Mouse (Mus musculus): Measurements from ENCODE around the gene Ppp1r32. TPM values are rescaled to one million over a fixed set of nuclear protein-coding genes. Genes with fewer than 3 reads are reported as not detected.

The Ppp1r32 gene
- polyA plus RNA-seq, 1 experiment from 2014 or later, result 0.27 TPM

GRCm38 (mm10) chr19:10497512-10498160 is 14.9 kb upstream of the Ppp1r32 start:
- Histone ChIP-seq H3K27me3 (no peaks in the 10 kb centered on the region), H3K9ac (no peak overlapping the region), H3K27ac (no peak overlapping the region), H3K4me3 (no peak overlapping the region), H3K9me3 (no peaks in the 10 kb centered on the region), H3K36me3 (peaks cover 42% of the 10 kb centered on the region), H3K4me2 (no peak overlapping the region), H3K4me1 (peaks cover 3% of the 10 kb centered on the region; the same call in 1 of the 2 replicates)
- 45% methylated on average over 8 of the region's 8 CpGs for WGBS
- no peak for ATAC-seq (ENCODE audit: insufficient number of reproducible peaks, insufficient read depth, low FRiP score, low TSS enrichment, low read depth)

GRCm38 (mm10) chr19:10496976-10497375 is 14.2 kb upstream of the Ppp1r32 start:
- Histone ChIP-seq H3K27me3 (no peaks in the 10 kb centered on the region), H3K4me2 (no peak overlapping the region), H3K36me3 (peaks cover 36% of the 10 kb centered on the region), H3K9ac (no peak overlapping the region), H3K4me3 (no peak overlapping the region), H3K4me1 (peaks cover 3% of the 10 kb centered on the region; the same call in 1 of the 2 replicates), H3K9me3 (no peaks in the 10 kb centered on the region), H3K27ac (no peak overlapping the region)
- 52% methylated on average over 2 of the region's 2 CpGs for WGBS
- ATAC-seq (ENCODE audit: insufficient number of reproducible peaks, insufficient read depth, low FRiP score, low TSS enrichment, low read depth), result no peak

GRCm38 (mm10) chr19:10495670-10496069 is 12.9 kb upstream of the Ppp1r32 start:
- peaks cover 23% of the 10 kb centered on the region for H3K36me3 ChIP-seq
- H3K9me3 ChIP-seq, result no peaks in the 10 kb centered on the region
- no peak overlapping the region for H3K4me3 ChIP-seq
- no peak for ATAC-seq (ENCODE audit: insufficient number of reproducible peaks, insufficient read depth, low FRiP score, low TSS enrichment, low read depth)
- no peak overlapping the region for H3K4me2 ChIP-seq
- H3K9ac ChIP-seq, result no peak overlapping the region
- no peaks in the 10 kb centered on the region for H3K27me3 ChIP-seq
- peaks cover 3% of the 10 kb centered on the region; the same call in 1 of the 2 replicates for H3K4me1 ChIP-seq
- 89% methylated on average over 1 of the region's 1 CpGs for WGBS
- no peak overlapping the region for H3K27ac ChIP-seq

GRCm38 (mm10) chr19:10486264-10486738 is 3.6 kb upstream of the Ppp1r32 start:
- Histone ChIP-seq H3K4me3 (no peak overlapping the region), H3K4me1 (peaks cover 3% of the 10 kb centered on the region; the same call in 1 of the 2 replicates), H3K36me3 (no peaks in the 10 kb centered on the region), H3K9me3 (no peaks in the 10 kb centered on the region), H3K27me3 (0 out of 2 replicates have a peak, but pooled peaks cover 2% of the 10 kb centered on the region), H3K4me2 (no peak overlapping the region), H3K9ac (0 out of 2 replicates have a peak overlapping the region, but pooled peaks have one; percentile 21), H3K27ac (no peak overlapping the region)
- ATAC-seq (ENCODE audit: insufficient number of reproducible peaks, insufficient read depth, low FRiP score, low TSS enrichment, low read depth), result peak; percentile 44
- 20% methylated on average over 9 of the region's 9 CpGs for WGBS

GRCm38 (mm10) chr19:10479541-10479940 is 3.2 kb downstream of the Ppp1r32 start:
- H3K36me3 ChIP-seq, result no peaks in the 10 kb centered on the region
- no peak overlapping the region for H3K4me2 ChIP-seq
- H3K27me3 ChIP-seq, result no peaks in the 10 kb centered on the region
- H3K9ac ChIP-seq, result no peak overlapping the region
- no peak for ATAC-seq (ENCODE audit: insufficient number of reproducible peaks, insufficient read depth, low FRiP score, low TSS enrichment, low read depth)
- WGBS, result 55% methylated on average over 4 of the region's 4 CpGs
- no peak overlapping the region for H3K4me3 ChIP-seq
- no peaks in the 10 kb centered on the region for H3K4me1 ChIP-seq
- no peak overlapping the region for H3K27ac ChIP-seq
- H3K9me3 ChIP-seq, result no peaks in the 10 kb centered on the region

GRCm38 (mm10) chr19:10473779-10474178 is 8.9 kb downstream of the Ppp1r32 start:
- 21% methylated on average over 6 of the region's 6 CpGs for WGBS
- H3K4me3 ChIP-seq, result no peak overlapping the region
- no peaks in the 10 kb centered on the region for H3K36me3 ChIP-seq
- no peak overlapping the region for H3K4me2 ChIP-seq
- H3K9me3 ChIP-seq, result no peaks in the 10 kb centered on the region
- no peak overlapping the region for H3K27ac ChIP-seq
- ATAC-seq (ENCODE audit: insufficient number of reproducible peaks, insufficient read depth, low FRiP score, low TSS enrichment, low read depth), result no peak
- no peak overlapping the region for H3K9ac ChIP-seq
- peaks cover 6% of the 10 kb centered on the region; the same call in 1 of the 2 replicates for H3K27me3 ChIP-seq
- H3K4me1 ChIP-seq, result no peaks in the 10 kb centered on the region

- ATAC-seq (ENCODE audit: insufficient number of reproducible peaks, insufficient read depth, low FRiP score, low TSS enrichment, low read depth), result no peak
- Histone ChIP-seq H3K4me1 (no peaks in the 10 kb centered on the region), H3K4me3 (no peak overlapping the region), H3K4me2 (no peak overlapping the region), H3K27me3 (peaks cover 6% of the 10 kb centered on the region; the same call in 1 of the 2 replicates), H3K9me3 (no peaks in the 10 kb centered on the region), H3K9ac (no peak overlapping the region), H3K36me3 (no peaks in the 10 kb centered on the region), H3K27ac (no peak overlapping the region)
- 78% methylated on average over 3 of the region's 3 CpGs for WGBS
These were observed 9.8 kb downstream of the Ppp1r32 start for GRCm38 (mm10) chr19:10472958-10473357.

- H3K4me3 ChIP-seq, result no peak overlapping the region
- H3K27me3 ChIP-seq, result peaks cover 9% of the 10 kb centered on the region
- no peak overlapping the region for H3K4me2 ChIP-seq
- H3K36me3 ChIP-seq, result no peaks in the 10 kb centered on the region
- ATAC-seq (ENCODE audit: insufficient number of reproducible peaks, insufficient read depth, low FRiP score, low TSS enrichment, low read depth), result 0 out of 2 replicates have a peak, but pooled peaks have one; percentile 20
- whole genome bisulfite sequencing, result 53% methylated on average over 8 of the region's 8 CpGs
- no peaks in the 10 kb centered on the region for H3K4me1 ChIP-seq
- no peak overlapping the region for H3K27ac ChIP-seq
- no peak overlapping the region for H3K9ac ChIP-seq
- H3K9me3 ChIP-seq, result no peaks in the 10 kb centered on the region
These were observed 13.5 kb downstream of the Ppp1r32 start for GRCm38 (mm10) chr19:10469171-10469658.

GRCm38 (mm10) chr19:10464427-10464826 is 18.3 kb downstream of the Ppp1r32 start:
- ATAC-seq (ENCODE audit: insufficient number of reproducible peaks, insufficient read depth, low FRiP score, low TSS enrichment, low read depth), result no peak
- Histone ChIP-seq H3K9me3 (no peaks in the 10 kb centered on the region), H3K27me3 (peaks cover 40% of the 10 kb centered on the region), H3K9ac (no peak overlapping the region), H3K4me3 (no peak overlapping the region), H3K27ac (no peak overlapping the region), H3K4me1 (peaks cover 6% of the 10 kb centered on the region), H3K4me2 (no peak overlapping the region), H3K36me3 (no peaks in the 10 kb centered on the region)
- whole genome bisulfite sequencing, result 20% methylated on average over 4 of the region's 4 CpGs

- 38% methylated on average over 7 of the region's 7 CpGs for WGBS
- Histone ChIP-seq H3K4me3 (no peak overlapping the region), H3K27ac (no peak overlapping the region), H3K4me2 (no peak overlapping the region), H3K9ac (no peak overlapping the region), H3K36me3 (no peaks in the 10 kb centered on the region), H3K4me1 (peaks cover 15% of the 10 kb centered on the region), H3K9me3 (no peaks in the 10 kb centered on the region), H3K27me3 (peaks cover 69% of the 10 kb centered on the region)
- no peak for ATAC-seq (ENCODE audit: insufficient number of reproducible peaks, insufficient read depth, low FRiP score, low TSS enrichment, low read depth)
These were observed 21.1 kb downstream of the Ppp1r32 start for GRCm38 (mm10) chr19:10461584-10461983.

GRCm38 (mm10) chr19:10459907-10460306 is 22.8 kb downstream of the Ppp1r32 start:
- H3K36me3 ChIP-seq, result no peaks in the 10 kb centered on the region
- WGBS, result 43% methylated on average over 11 of the region's 11 CpGs
- no peak overlapping the region for H3K27ac ChIP-seq
- H3K4me1 ChIP-seq, result peaks cover 21% of the 10 kb centered on the region
- H3K9me3 ChIP-seq, result no peaks in the 10 kb centered on the region
- H3K27me3 ChIP-seq, result peaks cover 82% of the 10 kb centered on the region
- ATAC-seq (ENCODE audit: insufficient number of reproducible peaks, insufficient read depth, low FRiP score, low TSS enrichment, low read depth), result no peak
- no peak overlapping the region for H3K9ac ChIP-seq
- H3K4me3 ChIP-seq, result no peak overlapping the region
- H3K4me2 ChIP-seq, result no peak overlapping the region

- Histone ChIP-seq H3K4me3 (peak overlapping the region; percentile 52), H3K4me2 (peak overlapping the region; percentile 93), H3K36me3 (no peaks in the 10 kb centered on the region), H3K4me1 (peaks cover 21% of the 10 kb centered on the region), H3K27ac (no peak overlapping the region), H3K27me3 (peaks cover 87% of the 10 kb centered on the region), H3K9me3 (no peaks in the 10 kb centered on the region), H3K9ac (no peak overlapping the region)
- WGBS, result 27% methylated on average over 8 of the region's 8 CpGs
- ATAC-seq (ENCODE audit: insufficient number of reproducible peaks, insufficient read depth, low FRiP score, low TSS enrichment, low read depth), result 0 out of 2 replicates have a peak, but pooled peaks have one; percentile 4
These were observed 24.6 kb downstream of the Ppp1r32 start for GRCm38 (mm10) chr19:10458096-10458495.

All from embryonic facial prominence, embryonic 13.5 days (tissue).